Mouse (Mus musculus): ENCODE data around the gene Havcr1. TPM values are rescaled to one million over a fixed set of nuclear protein-coding genes. Genes with fewer than 3 reads are reported as not detected.

Gene Havcr1
- polyA plus RNA-seq, 1 experiment from 2014 or later, result 0.29 TPM

GRCm38 (mm10) chr11:46776879-46777278, 42.0 kb downstream of the Havcr1 start:
- H3K27me3 ChIP-seq (ENCODE audit: control insufficient read depth, insufficient read depth, low read length), result no peaks in the 10 kb centered on the region
- no peak overlapping the region for H3K9ac ChIP-seq (ENCODE audit: low read depth, low read length)
- H3K4me3 ChIP-seq (ENCODE audit: low read depth, low read length), result no peak overlapping the region
- H3K9me3 ChIP-seq (replicated peaks; ENCODE audit: control insufficient read depth, low read length), result no peaks in the 10 kb centered on the region
- WGBS (ENCODE audit: insufficient replicate concordance), result 72% methylated on average over 3 of the region's 3 CpGs
- H3K4me1 ChIP-seq (ENCODE audit: control insufficient read depth, insufficient read depth, low read length), result no peaks in the 10 kb centered on the region
- no peak for ATAC-seq (replicated peaks; ENCODE audit: insufficient number of reproducible peaks, low FRiP score, low TSS enrichment)
- H3K4me2 ChIP-seq, result no peak overlapping the region
- H3K27ac ChIP-seq (ENCODE audit: low read depth, low read length), result no peak overlapping the region
- no peaks in the 10 kb centered on the region for H3K36me3 ChIP-seq (ENCODE audit: control insufficient read depth, insufficient read depth, low read length)

- Histone ChIP-seq H3K9ac (ENCODE audit: low read depth, low read length) (no peak overlapping the region), H3K9me3 (replicated peaks; ENCODE audit: control insufficient read depth, low read length) (no peaks in the 10 kb centered on the region), H3K4me1 (ENCODE audit: control insufficient read depth, insufficient read depth, low read length) (no peaks in the 10 kb centered on the region), H3K27ac (ENCODE audit: low read depth, low read length) (no peak overlapping the region), H3K36me3 (ENCODE audit: control insufficient read depth, insufficient read depth, low read length) (no peaks in the 10 kb centered on the region), H3K4me3 (ENCODE audit: low read depth, low read length) (no peak overlapping the region), H3K4me2 (no peak overlapping the region), H3K27me3 (ENCODE audit: control insufficient read depth, insufficient read depth, low read length) (no peaks in the 10 kb centered on the region)
- ATAC-seq (replicated peaks; ENCODE audit: insufficient number of reproducible peaks, low FRiP score, low TSS enrichment), result no peak
- 77% methylated on average over 2 of the region's 2 CpGs for WGBS (ENCODE audit: insufficient replicate concordance)
Observed at GRCm38 (mm10) chr11:46779811-46780210, 44.9 kb downstream of the Havcr1 start.

- no peak overlapping the region for H3K9ac ChIP-seq (ENCODE audit: low read depth, low read length)
- no peak overlapping the region for H3K27ac ChIP-seq (ENCODE audit: low read depth, low read length)
- ATAC-seq (replicated peaks; ENCODE audit: insufficient number of reproducible peaks, low FRiP score, low TSS enrichment), result no peak
- no peaks in the 10 kb centered on the region for H3K27me3 ChIP-seq (ENCODE audit: control insufficient read depth, insufficient read depth, low read length)
- H3K4me3 ChIP-seq (ENCODE audit: low read depth, low read length), result no peak overlapping the region
- 81% methylated on average over 2 of the region's 2 CpGs for WGBS (ENCODE audit: insufficient replicate concordance)
- H3K4me2 ChIP-seq, result no peak overlapping the region
- no peaks in the 10 kb centered on the region for H3K4me1 ChIP-seq (ENCODE audit: control insufficient read depth, insufficient read depth, low read length)
- H3K36me3 ChIP-seq (ENCODE audit: control insufficient read depth, insufficient read depth, low read length), result no peaks in the 10 kb centered on the region
- H3K9me3 ChIP-seq (replicated peaks; ENCODE audit: control insufficient read depth, low read length), result no peaks in the 10 kb centered on the region
Observed at GRCm38 (mm10) chr11:46804440-46804839, 69.6 kb downstream of the Havcr1 start.

GRCm38 (mm10) chr11:46810511-46810910, 75.6 kb downstream of the Havcr1 start, which contains the start of gene Timd4:
Gene Timd4, plus strand, starts transcription at chr11:46810800.
- Histone ChIP-seq H3K9ac (ENCODE audit: low read depth, low read length) (no peak within 1 kb of the TSS), H3K4me1 (ENCODE audit: control insufficient read depth, insufficient read depth, low read length) (no peaks in the 10 kb centered on the region), H3K27ac (ENCODE audit: low read depth, low read length) (no peak within 1 kb of the TSS), H3K4me2 (no peak within 1 kb of the TSS), H3K27me3 (ENCODE audit: control insufficient read depth, insufficient read depth, low read length) (no peaks in the 10 kb centered on the region), H3K36me3 (ENCODE audit: control insufficient read depth, insufficient read depth, low read length) (no peaks in the 10 kb centered on the region), H3K4me3 (ENCODE audit: low read depth, low read length) (no peak within 1 kb of the TSS), H3K9me3 (replicated peaks; ENCODE audit: control insufficient read depth, low read length) (no peaks in the 10 kb centered on the region)
- whole genome bisulfite sequencing (ENCODE audit: insufficient replicate concordance), result 64% methylated on average over 5 of the region's 5 CpGs
- ATAC-seq (replicated peaks; ENCODE audit: insufficient number of reproducible peaks, low FRiP score, low TSS enrichment), result no peak

- no peak overlapping the region for H3K4me2 ChIP-seq
- H3K9ac ChIP-seq (ENCODE audit: low read depth, low read length), result no peak overlapping the region
- no peaks in the 10 kb centered on the region for H3K4me1 ChIP-seq (ENCODE audit: control insufficient read depth, insufficient read depth, low read length)
- ATAC-seq (replicated peaks; ENCODE audit: insufficient number of reproducible peaks, low FRiP score, low TSS enrichment), result no peak
- H3K36me3 ChIP-seq (ENCODE audit: control insufficient read depth, insufficient read depth, low read length), result no peaks in the 10 kb centered on the region
- H3K4me3 ChIP-seq (ENCODE audit: low read depth, low read length), result no peak overlapping the region
- H3K27ac ChIP-seq (ENCODE audit: low read depth, low read length), result no peak overlapping the region
- no peaks in the 10 kb centered on the region for H3K9me3 ChIP-seq (replicated peaks; ENCODE audit: control insufficient read depth, low read length)
- WGBS (ENCODE audit: insufficient replicate concordance), result 83% methylated on average over 5 of the region's 5 CpGs
- H3K27me3 ChIP-seq (ENCODE audit: control insufficient read depth, insufficient read depth, low read length), result no peaks in the 10 kb centered on the region
Observed at GRCm38 (mm10) chr11:46817692-46818091, 82.8 kb downstream of the Havcr1 start.

GRCm38 (mm10) chr11:46819930-46820329, 85.0 kb downstream of the Havcr1 start:
- no peaks in the 10 kb centered on the region for H3K36me3 ChIP-seq (ENCODE audit: control insufficient read depth, insufficient read depth, low read length)
- H3K9ac ChIP-seq (ENCODE audit: low read depth, low read length), result no peak overlapping the region
- no peaks in the 10 kb centered on the region for H3K27me3 ChIP-seq (ENCODE audit: control insufficient read depth, insufficient read depth, low read length)
- ATAC-seq (replicated peaks; ENCODE audit: insufficient number of reproducible peaks, low FRiP score, low TSS enrichment), result no peak
- H3K27ac ChIP-seq (ENCODE audit: low read depth, low read length), result no peak overlapping the region
- WGBS (ENCODE audit: insufficient replicate concordance), result 25% methylated on average over 4 of the region's 4 CpGs
- no peak overlapping the region for H3K4me3 ChIP-seq (ENCODE audit: low read depth, low read length)
- H3K4me2 ChIP-seq, result no peak overlapping the region
- no peaks in the 10 kb centered on the region for H3K4me1 ChIP-seq (ENCODE audit: control insufficient read depth, insufficient read depth, low read length)
- H3K9me3 ChIP-seq (replicated peaks; ENCODE audit: control insufficient read depth, low read length), result no peaks in the 10 kb centered on the region

Other genes with a start within 250 kb of the Havcr1 start
- not detected in 2 replicates for gene Gm12169, start 210.9 kb upstream of the Havcr1 start, polyA plus RNA-seq (2014; fragmentation: Nextera tagmentation; extraction: Ambion mirVana)
- 0.23 and 0.56 TPM in 2 replicates for gene BC053393, start 163.5 kb upstream of the Havcr1 start, polyA plus RNA-seq (2014; fragmentation: Nextera tagmentation; extraction: Ambion mirVana)
- gene Dppa1, start 105.8 kb upstream of the Havcr1 start, polyA plus RNA-seq (2014; fragmentation: Nextera tagmentation; extraction: Ambion mirVana), result not detected in 2 replicates
- 0.24 and 0.33 TPM in 2 replicates for gene Timd2, start 28.0 kb upstream of the Havcr1 start, polyA plus RNA-seq (2014; fragmentation: Nextera tagmentation; extraction: Ambion mirVana)
- gene Timd4, start 75.7 kb downstream of the Havcr1 start, polyA plus RNA-seq (2014; fragmentation: Nextera tagmentation; extraction: Ambion mirVana), result 0.15 and 0.16 TPM in 2 replicates